Mouse (Mus musculus) brain, embryonic 14.5 days (tissue): ENCODE results near the gene Ghrhr.

Experiments used
- CTCF ChIP-seq: fragments of 200-500 bp; IDR thresholded peaks from 2 replicates; pipeline ENCODE4 v1.5.1; 2012; ENCODE audit warnings: inconsistent platforms, mild to moderate bottlenecking, moderate library complexity, borderline replicate concordance; ENCODE audit not compliant: insufficient read depth, insufficient read length; ENCODE audit errors: extremely low read depth
- POLR2A ChIP-seq: fragments of 200-500 bp; IDR thresholded peaks from 2 replicates; pipeline ENCODE4 v1.6.1; 2012; ENCODE audit warnings: mild to moderate bottlenecking, inconsistent platforms, borderline replicate concordance; ENCODE audit not compliant: poor library complexity, insufficient read depth, insufficient read length, severe bottlenecking; ENCODE audit errors: extremely low read depth

DNA sequence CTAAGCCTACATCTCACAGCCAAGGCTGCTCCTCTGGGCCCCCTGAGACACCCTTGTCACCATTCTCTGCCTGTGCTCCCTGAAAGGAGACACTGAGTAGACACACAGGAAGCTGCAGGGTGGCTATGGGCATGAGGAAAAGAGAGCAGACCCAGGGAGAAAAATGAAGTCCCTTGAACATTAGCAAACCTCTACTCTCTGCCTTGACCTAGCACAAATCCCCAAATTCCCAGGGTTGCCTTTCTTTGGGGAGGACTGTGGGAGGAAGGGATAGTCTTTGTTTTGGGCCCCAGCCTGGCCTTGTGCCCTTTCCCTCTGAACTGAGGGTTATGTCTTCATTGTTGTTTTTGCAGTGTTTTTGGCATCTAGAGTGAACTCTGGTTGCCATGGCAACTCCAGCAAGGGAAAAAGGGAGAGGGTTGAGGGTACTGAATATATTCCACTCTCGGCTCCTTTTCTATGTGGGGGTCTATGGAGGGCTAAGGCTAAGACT, 44.8 kb downstream of the Ghrhr start:
- TF ChIP-seq CTCF: no peak
- TF ChIP-seq POLR2A: no peak
